Mouse (Mus musculus) ES-E14 (cell line): ENCODE data around the gene Ppp4r2. TPM values are rescaled to one million over a fixed set of nuclear protein-coding genes. Genes with fewer than 3 reads are reported as not detected.

Experiments
- DNase-seq: peaks from one replicate; pipeline ENCODE4 v3.0.0-alpha.2; 2013; ENCODE audit warnings: low read depth, low spot score
- H3K27ac ChIP-seq: 2 replicates; pipeline ENCODE4 v1.5.1; 2012; ENCODE audit warnings: low read depth, mild to moderate bottlenecking, low read length, moderate library complexity, mixed read lengths; ENCODE audit not compliant: poor library complexity, insufficient read depth, severe bottlenecking
- H3K36me3 ChIP-seq: 2 replicates; pipeline ENCODE4 v1.6.1; 2012; ENCODE audit warnings: mild to moderate bottlenecking, low read length, moderate library complexity, mixed read lengths; ENCODE audit not compliant: control insufficient read depth, poor library complexity, insufficient read depth, severe bottlenecking
- H3K4me1 ChIP-seq, 2 experiments: fragments of 150-350 bp in 1 of 2; sonication (generic) in 1 of 2; 2 replicates each; pipeline ENCODE4 v1.6.1; 2012; ENCODE audit warnings: low read length in 2 of 2, mild to moderate bottlenecking in 1 of 2, mixed read lengths in 1 of 2; ENCODE audit not compliant: control insufficient read depth in 2 of 2, insufficient read depth in 2 of 2, poor library complexity in 1 of 2
- H3K4me3 ChIP-seq, 2 experiments: fragments of 150-350 bp in 1 of 2; sonication (generic) in 1 of 2; 2 replicates each; pipeline ENCODE4 v1.5.1; 2012; ENCODE audit warnings: low read length in 2 of 2, low read depth in 1 of 2, mild to moderate bottlenecking in 1 of 2, mixed read lengths in 1 of 2; ENCODE audit not compliant: insufficient read depth in 1 of 2, poor library complexity in 1 of 2, severe bottlenecking in 1 of 2
- H3K9ac ChIP-seq: 2 replicates; pipeline ENCODE4 v1.6.1; 2012; ENCODE audit warnings: low read depth, mild to moderate bottlenecking, low read length, mixed read lengths; ENCODE audit not compliant: poor library complexity, insufficient read depth, severe bottlenecking
- H3K9me3 ChIP-seq: fragments of 150-350 bp; sonication (generic); 2 replicates; pipeline ENCODE4 v1.6.1; 2012; ENCODE audit warnings: low read depth, mild to moderate bottlenecking, low read length; ENCODE audit not compliant: control insufficient read depth, insufficient read depth
- CHD2 ChIP-seq: IDR thresholded peaks from 2 replicates; pipeline ENCODE4 v1.6.1; 2014; ENCODE audit warnings: mild to moderate bottlenecking, low read depth, low read length, inconsistent platforms
- HCFC1 ChIP-seq: IDR thresholded peaks from 2 replicates; pipeline ENCODE4 v1.6.1; 2012; ENCODE audit warnings: low read length, inconsistent platforms, borderline replicate concordance; ENCODE audit not compliant: insufficient read depth
- MAFK ChIP-seq: IDR thresholded peaks from 2 replicates; pipeline ENCODE4 v1.6.1; 2014; ENCODE audit warnings: mild to moderate bottlenecking, low read depth, low read length, inconsistent platforms; ENCODE audit not compliant: insufficient read depth
- ZC3H11A ChIP-seq: IDR thresholded peaks from 2 replicates; pipeline ENCODE4 v1.6.1; 2012; ENCODE audit warnings: low read depth, mild to moderate bottlenecking, inconsistent platforms, low read length, borderline replicate concordance
- ZNF384 ChIP-seq: IDR thresholded peaks from 2 replicates; pipeline ENCODE4 v1.6.1; 2012; ENCODE audit warnings: low read depth, low read length, inconsistent platforms
- in situ Hi-C, 2 experiments: fragments of 600-800 bp; cut with MboI; formaldehyde crosslinking; loops; one replicate each; pipeline ENCODE4 v1.15.1; 2025; ENCODE audit warnings: low sequenced_read_pairs in 2 of 2, inconsistent platforms in 1 of 2; ENCODE audit not compliant: unreplicated experiment in 2 of 2
- total RNA-seq: library from RNA; depleted of rRNA; stranded (reverse); fragments of 300-350 nt; gene quantifications from 2 replicates; pipeline ENCODE4 v1.2.3, GENCODE M21; 2012; rRNA removed

The Ppp4r2 gene
- total RNA-seq, 1 experiment = 66.8 TPM

- no peak for TF ChIP-seq HCFC1
- no peak for TF ChIP-seq CHD2
- TF ChIP-seq MAFK = no peak
- TF ChIP-seq ZNF384 = no peak
- TF ChIP-seq ZC3H11A = no peak
- in situ Hi-C loops = no loop called here
Observed at GRCm38 (mm10) chr6:100910136-100910675, 76.8 kb downstream of the Ppp4r2 start.

More at GRCm38 (mm10) chr6:100910136-100910675, 76.8 kb downstream of the Ppp4r2 start:
- no peaks in the 10 kb centered on the region for H3K36me3 ChIP-seq
- H3K9me3 ChIP-seq = no peaks in the 10 kb centered on the region
- H3K27ac ChIP-seq = no peak overlapping the region
- H3K9ac ChIP-seq = no peak overlapping the region
- no peak overlapping the region for H3K4me3 ChIP-seq
- H3K4me1 ChIP-seq = 0 out of 4 replicates have a peak, but pooled peaks cover 0 to 2% of the 10 kb centered on the region in 2 experiments
- DNase-seq = no peak

Other genes starting within 250 kb of the Ppp4r2 start
- gene Shq1, start 162.5 kb upstream of the Ppp4r2 start, total RNA-seq = 23.4 and 25.1 TPM in 2 replicates
- 0.58 and 1.3 TPM in 2 replicates for gene Gxylt2, start 128.9 kb upstream of the Ppp4r2 start, total RNA-seq